Mouse (Mus musculus) intestine, embryonic 16.5 days (tissue): Measurements from ENCODE around the gene Dusp5. TPM values are rescaled to one million over a fixed set of nuclear protein-coding genes. Genes with fewer than 3 reads are reported as not detected.

Experiments used
- ATAC-seq: fragments of 200-750 bp; cut with Nextera tagmentation; 2 replicates; pipeline ENCODE4 v1.8.0; 2017; ENCODE audit warnings: moderate TSS enrichment, moderate library complexity
- H3K27ac ChIP-seq: fragments of 300-500 bp; sonication (generic); 2 replicates; pipeline ENCODE4 v1.5.1; 2014; ENCODE audit warnings: mild to moderate bottlenecking, low read length
- H3K27me3 ChIP-seq: fragments of 300-500 bp; sonication (generic); replicated peaks from 2 replicates; pipeline ENCODE4 v1.6.1; 2014; ENCODE audit warnings: low read length, control low read depth, mixed read lengths; ENCODE audit not compliant: control insufficient read depth, insufficient read depth
- H3K36me3 ChIP-seq: fragments of 300-500 bp; sonication (generic); 2 replicates; pipeline ENCODE4 v1.6.1; 2014; ENCODE audit warnings: low read length, control low read depth; ENCODE audit not compliant: control insufficient read depth, insufficient read depth
- H3K4me1 ChIP-seq: fragments of 300-500 bp; sonication (generic); 2 replicates; pipeline ENCODE4 v1.6.1; 2014; ENCODE audit warnings: low read length, control low read depth, mixed read lengths; ENCODE audit not compliant: control insufficient read depth, insufficient read depth
- H3K4me2 ChIP-seq: fragments of 300-500 bp; sonication (generic); 2 replicates; pipeline ENCODE4 v1.6.1; 2014; ENCODE audit warnings: low read depth, low read length, control low read depth
- H3K4me3 ChIP-seq: fragments of 300-500 bp; sonication (generic); 2 replicates; pipeline ENCODE4 v1.5.1; 2014; ENCODE audit warnings: mild to moderate bottlenecking, low read length
- H3K9ac ChIP-seq: fragments of 300-500 bp; sonication (generic); 2 replicates; pipeline ENCODE4 v1.6.1; 2014; ENCODE audit warnings: low read depth, low read length
- H3K9me3 ChIP-seq: fragments of 300-500 bp; sonication (generic); 2 replicates; pipeline ENCODE4 v1.6.1; 2016; ENCODE audit warnings: low read length, control low read depth; ENCODE audit not compliant: control insufficient read depth
- WGBS: fragments of 180-500 bp; shearing (Covaris S2); extraction: QIAGEN DNeasy Blood & Tissue Kit; methylation state at CpG from one replicate; pipeline ENCODE4 v1.1.7; 2014; 5-methylcytosine and 5-hydroxymethylcytosine counted together
- polyA plus RNA-seq: library from polyadenylated mRNA; unstranded; fragments of >200 nt; fragmentation: Nextera tagmentation; extraction: Ambion mirVana; gene quantifications from 2 replicates; pipeline ENCODE4 v1.2.1, GENCODE M21; 2015

Gene Dusp5
- polyA plus RNA-seq, 1 experiment from 2014 or later: 7.9 TPM

DNA sequence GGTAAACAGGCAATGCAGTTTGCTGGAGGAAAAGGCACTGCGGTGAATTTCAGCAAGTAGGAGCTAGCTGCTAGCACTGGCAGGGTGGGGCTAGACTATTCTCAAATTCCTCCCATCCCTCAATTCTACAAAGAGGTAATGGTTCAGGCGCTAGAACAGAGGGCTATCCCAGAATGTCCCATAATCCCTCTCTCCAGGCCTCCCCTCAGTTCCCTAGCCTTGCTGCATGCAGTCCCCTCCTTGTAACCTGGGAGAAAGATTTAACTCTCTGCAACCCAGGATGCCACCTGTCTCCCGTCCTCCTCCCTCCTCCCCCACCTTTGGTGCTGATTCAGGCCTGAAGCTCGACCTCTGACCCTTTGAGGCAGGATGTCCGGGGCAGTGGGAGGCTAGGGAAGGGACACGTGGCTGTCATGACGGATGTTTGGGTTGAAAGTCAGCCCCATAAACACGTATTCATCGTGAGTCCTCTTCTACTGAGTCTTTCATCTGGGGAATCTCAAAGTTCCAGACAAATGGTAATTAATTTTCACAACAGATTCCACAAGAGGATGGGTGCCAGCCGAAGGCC is 23.4 kb downstream of the Dusp5 start:
- Histone ChIP-seq H3K4me2 (no peak overlapping the region), H3K36me3 (no peaks in the 10 kb centered on the region), H3K9ac (no peak overlapping the region), H3K27ac (no peak overlapping the region), H3K9me3 (no peaks in the 10 kb centered on the region), H3K27me3 (no peaks in the 10 kb centered on the region), H3K4me3 (no peak overlapping the region), H3K4me1 (peaks cover 17% of the 10 kb centered on the region)
- ATAC-seq: no peak
- WGBS: 33% methylated on average over 10 of the region's 10 CpGs

- Histone ChIP-seq H3K9me3 (no peaks in the 10 kb centered on the region), H3K27ac (no peak overlapping the region), H3K4me1 (peaks cover 21% of the 10 kb centered on the region), H3K36me3 (no peaks in the 10 kb centered on the region), H3K4me2 (no peak overlapping the region), H3K9ac (no peak overlapping the region), H3K27me3 (no peaks in the 10 kb centered on the region), H3K4me3 (no peak overlapping the region)
- WGBS: 55% methylated on average over 6 of the region's 6 CpGs
- ATAC-seq: no peak
Measured at GRCm38 (mm10) chr19:53552795-53553194, 23.9 kb downstream of the Dusp5 start.

GRCm38 (mm10) chr19:53554402-53554801 is 25.5 kb downstream of the Dusp5 start:
- no peaks in the 10 kb centered on the region for H3K27me3 ChIP-seq
- no peak overlapping the region for H3K4me3 ChIP-seq
- 0 out of 2 replicates have a peak overlapping the region, but pooled peaks have one; percentile 25 for H3K27ac ChIP-seq
- 67% methylated on average over 11 of the region's 11 CpGs for WGBS
- peaks cover 21% of the 10 kb centered on the region for H3K4me1 ChIP-seq
- no peaks in the 10 kb centered on the region for H3K9me3 ChIP-seq
- no peak overlapping the region for H3K4me2 ChIP-seq
- ATAC-seq: peak; percentile 65
- H3K9ac ChIP-seq: no peak overlapping the region
- no peaks in the 10 kb centered on the region for H3K36me3 ChIP-seq

DNA sequence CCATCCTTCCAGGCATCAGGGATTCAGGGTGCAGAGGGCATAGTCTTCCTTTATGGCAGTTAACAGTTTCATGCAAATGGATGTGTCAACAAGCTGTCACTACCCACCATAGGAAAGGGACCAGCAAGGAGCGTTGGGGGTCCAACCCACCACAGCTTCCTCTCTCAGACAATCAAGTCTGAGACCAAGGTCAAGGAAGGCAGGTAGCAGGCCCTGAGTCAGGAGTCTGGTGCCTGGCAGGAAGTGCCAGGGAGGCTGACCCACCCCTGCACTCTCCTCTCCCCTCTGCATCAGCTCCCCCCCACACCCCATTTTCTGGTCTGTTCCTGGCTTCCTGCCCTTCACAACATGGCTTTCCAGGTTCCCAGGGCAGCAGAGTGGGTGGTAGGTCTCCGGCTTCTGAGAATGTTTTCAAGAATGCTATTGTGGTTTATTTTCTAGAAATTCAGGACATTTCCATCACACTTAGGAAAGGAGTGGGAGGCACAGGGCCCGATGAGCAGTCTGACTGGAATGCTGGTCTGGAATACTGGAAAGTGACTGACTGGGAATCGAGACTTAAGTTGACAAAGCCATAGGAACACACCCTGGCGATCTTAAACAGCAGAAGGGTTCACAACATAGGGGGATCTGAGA is 26.2 kb downstream of the Dusp5 start:
- ATAC-seq: 0 out of 2 replicates have a peak, but pooled peaks have one; percentile 21

GRCm38 (mm10) chr19:53556841-53557240 is 27.9 kb downstream of the Dusp5 start:
- Histone ChIP-seq H3K27me3 (no peaks in the 10 kb centered on the region), H3K4me3 (peak overlapping the region; percentile 18; the same call in 1 of the 2 replicates), H3K36me3 (no peaks in the 10 kb centered on the region), H3K4me1 (peaks cover 21% of the 10 kb centered on the region), H3K27ac (no peak overlapping the region), H3K4me2 (peak overlapping the region; percentile 35), H3K9ac (peak overlapping the region; percentile 30; the same call in 1 of the 2 replicates), H3K9me3 (no peaks in the 10 kb centered on the region)
- 36% methylated on average over 6 of the region's 6 CpGs for WGBS
- ATAC-seq: no peak

More for the DNA sequence above, 26.2 kb downstream of the Dusp5 start:
- Histone ChIP-seq H3K4me1 (peaks cover 21% of the 10 kb centered on the region), H3K4me3 (no peak overlapping the region), H3K27ac (0 out of 2 replicates have a peak overlapping the region, but pooled peaks have one; percentile 25), H3K9ac (no peak overlapping the region), H3K4me2 (no peak overlapping the region), H3K27me3 (no peaks in the 10 kb centered on the region), H3K9me3 (no peaks in the 10 kb centered on the region), H3K36me3 (no peaks in the 10 kb centered on the region)
- 74% methylated on average over 5 of the region's 5 CpGs for WGBS

DNA sequence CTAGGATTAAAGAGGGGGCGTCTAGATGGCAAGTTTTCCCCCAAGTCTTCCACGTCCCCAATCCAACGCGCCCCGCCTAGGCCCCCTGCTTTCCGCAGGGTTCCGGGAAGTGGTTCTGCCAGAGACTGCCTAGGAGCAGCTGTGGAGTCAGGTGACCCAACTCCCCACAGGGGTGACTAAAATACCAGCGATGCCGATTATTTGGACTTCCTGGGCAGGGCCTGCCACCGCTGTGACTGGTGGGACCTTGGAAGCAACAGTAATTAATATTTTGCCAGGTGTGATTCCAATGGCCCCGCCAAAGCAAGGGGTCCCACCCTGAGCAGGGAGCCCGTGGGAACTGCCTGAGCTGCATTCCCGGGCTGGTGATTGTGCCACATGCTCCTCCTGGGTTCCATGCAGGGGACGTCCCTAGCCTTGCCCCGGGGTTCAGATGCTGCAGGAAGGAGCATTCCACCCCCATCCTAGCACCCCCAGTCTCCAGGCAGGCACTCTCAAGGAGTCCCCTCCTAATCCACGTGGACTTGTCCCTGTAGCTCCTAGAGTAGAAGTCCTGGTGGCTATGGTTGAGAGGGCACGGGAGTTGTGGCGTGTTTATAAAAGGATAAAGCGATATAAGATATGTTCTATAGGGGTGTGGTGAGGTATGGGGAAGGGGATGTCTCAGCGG is 28.5 kb downstream of the Dusp5 start:
- no peaks in the 10 kb centered on the region for H3K9me3 ChIP-seq
- H3K9ac ChIP-seq: peak overlapping the region; percentile 30; the same call in 1 of the 2 replicates
- H3K27ac ChIP-seq: no peak overlapping the region
- WGBS: 21% methylated on average over 20 of the region's 20 CpGs
- H3K4me2 ChIP-seq: peak overlapping the region; percentile 35
- no peaks in the 10 kb centered on the region for H3K27me3 ChIP-seq
- no peaks in the 10 kb centered on the region for H3K36me3 ChIP-seq
- H3K4me3 ChIP-seq: peak overlapping the region; percentile 18; the same call in 1 of the 2 replicates
- peak; percentile 39; the same call in 1 of the 2 replicates for ATAC-seq
- peaks cover 19% of the 10 kb centered on the region for H3K4me1 ChIP-seq

GRCm38 (mm10) chr19:53560436-53560835 is 31.5 kb downstream of the Dusp5 start:
- H3K36me3 ChIP-seq: no peaks in the 10 kb centered on the region
- H3K4me3 ChIP-seq: no peak overlapping the region
- no peak for ATAC-seq
- H3K4me1 ChIP-seq: peaks cover 7% of the 10 kb centered on the region; the same call in 1 of the 2 replicates
- no peak overlapping the region for H3K27ac ChIP-seq
- no peaks in the 10 kb centered on the region for H3K9me3 ChIP-seq
- 85% methylated on average over 3 of the region's 3 CpGs for WGBS
- no peak overlapping the region for H3K9ac ChIP-seq
- no peaks in the 10 kb centered on the region for H3K27me3 ChIP-seq
- no peak overlapping the region for H3K4me2 ChIP-seq

DNA sequence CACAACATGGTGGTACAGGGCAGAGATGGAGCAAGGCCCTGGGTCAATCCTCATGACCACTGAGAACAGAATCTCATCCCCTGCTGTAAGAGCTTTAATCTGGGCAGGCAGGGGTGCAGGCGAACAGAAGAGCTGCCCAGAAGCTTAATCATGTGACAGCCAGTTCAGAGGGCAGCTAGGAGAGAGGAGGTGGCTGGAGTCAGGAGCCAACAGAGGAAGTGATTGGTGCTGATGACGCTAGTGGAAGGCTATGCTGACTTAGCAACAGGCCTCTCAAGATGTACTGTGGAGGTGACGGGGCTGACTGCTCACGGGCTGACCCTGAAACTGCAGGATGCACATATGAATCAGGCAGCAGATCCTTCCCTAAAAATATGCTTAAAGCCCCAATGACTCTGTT is 35.3 kb downstream of the Dusp5 start:
- H3K27ac ChIP-seq: no peak overlapping the region
- no peaks in the 10 kb centered on the region for H3K36me3 ChIP-seq
- no peaks in the 10 kb centered on the region for H3K9me3 ChIP-seq

DNA sequence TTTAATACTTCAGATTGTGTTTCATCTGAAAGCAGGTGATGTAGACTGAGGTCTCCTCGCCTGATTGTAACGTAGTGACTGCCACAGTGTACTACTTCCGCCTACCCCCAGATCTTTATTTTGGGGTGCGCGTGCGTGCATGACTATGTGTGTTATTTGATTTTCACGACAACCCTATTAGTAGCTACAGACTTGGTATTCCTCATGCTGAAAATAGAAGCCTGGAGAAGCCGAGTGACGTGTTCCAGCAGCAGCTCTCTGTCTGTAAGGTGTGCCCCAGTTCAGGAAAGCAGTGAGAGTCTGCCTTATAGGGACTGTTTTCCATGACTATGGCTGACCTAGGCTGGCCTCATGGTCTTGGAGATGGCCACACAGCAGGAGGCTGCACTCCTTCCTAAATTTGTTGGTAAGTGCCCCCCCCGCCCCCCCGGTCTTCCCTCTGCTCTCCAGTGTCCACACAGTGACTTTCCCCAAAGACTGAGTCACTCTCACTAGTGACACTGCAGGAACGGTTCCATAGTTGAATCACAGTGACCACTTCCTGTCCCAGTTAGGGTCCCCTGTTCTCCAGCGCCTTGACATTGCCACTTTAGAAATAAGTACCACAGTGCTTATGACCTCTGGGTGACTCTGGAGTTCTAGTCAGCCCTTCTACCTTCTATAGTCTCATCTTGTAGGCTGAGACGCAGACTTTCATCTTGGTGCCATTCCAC is 36.8 kb downstream of the Dusp5 start:
- 90% methylated on average over 14 of the region's 14 CpGs for WGBS
- Histone ChIP-seq H3K4me2 (no peak overlapping the region), H3K9me3 (no peaks in the 10 kb centered on the region), H3K4me1 (no peaks in the 10 kb centered on the region), H3K4me3 (no peak overlapping the region), H3K36me3 (no peaks in the 10 kb centered on the region), H3K27ac (no peak overlapping the region), H3K9ac (no peak overlapping the region), H3K27me3 (no peaks in the 10 kb centered on the region)
- ATAC-seq: no peak

More for the DNA sequence above, 35.3 kb downstream of the Dusp5 start:
- H3K4me2 ChIP-seq: no peak overlapping the region
- H3K9ac ChIP-seq: no peak overlapping the region
- H3K4me3 ChIP-seq: no peak overlapping the region
- no peaks in the 10 kb centered on the region for H3K4me1 ChIP-seq
- no peaks in the 10 kb centered on the region for H3K27me3 ChIP-seq
- WGBS: 48% methylated on average over 4 of the region's 4 CpGs
- ATAC-seq: no peak
